Mouse (Mus musculus) thymus, adult 2 months (tissue): ENCODE data around the gene Slc16a11.

Source experiments
- CTCF ChIP-seq: fragments of 200-500 bp; IDR thresholded peaks from 2 replicates; pipeline ENCODE4 v1.5.1; 2012; ENCODE audit warnings: mild to moderate bottlenecking, control low read depth, low read length, moderate library complexity, borderline replicate concordance; ENCODE audit not compliant: control insufficient read depth, poor library complexity, insufficient read depth; ENCODE audit errors: extremely low read depth
- POLR2A ChIP-seq: fragments of 200-500 bp; IDR thresholded peaks from 2 replicates; pipeline ENCODE4 v1.6.1; 2012; ENCODE audit warnings: mild to moderate bottlenecking, low read length, control low read depth, moderate library complexity; ENCODE audit not compliant: control insufficient read depth, poor library complexity, insufficient read depth; ENCODE audit errors: extremely low read depth

- TF ChIP-seq CTCF (no peak), POLR2A (no peak)
Measured at GRCm38 (mm10) chr11:70198332-70198731, 14.2 kb upstream of the Slc16a11 start.
